Mouse (Mus musculus) bone marrow macrophage, adult 2 months (primary cell): ENCODE measurements around the gene Ss18l2.

Experiments used
- CTCF ChIP-seq: IDR thresholded peaks from 2 replicates; pipeline ENCODE4 v1.5.1; 2012; ENCODE audit warnings: low read depth, mild to moderate bottlenecking, low read length, moderate library complexity
- POLR2A ChIP-seq: IDR thresholded peaks from 2 replicates; pipeline ENCODE4 v1.6.1; 2012; ENCODE audit warnings: mild to moderate bottlenecking, low read depth, low read length, borderline replicate concordance

GRCm38 (mm10) chr9:121709898-121710583 is at the start of gene Ss18l2:
- TF ChIP-seq CTCF (no peak), POLR2A (no peak)
